Mouse (Mus musculus) liver, adult 2 months (tissue): ENCODE data around the gene Ccdc163. TPM values are rescaled to one million over a fixed set of nuclear protein-coding genes. Genes with fewer than 3 reads are reported as not detected.

ENCODE experiments used
- DNase-seq: peaks from one replicate; pipeline ENCODE4 v3.0.0-alpha.2; 2011; ENCODE audit warnings: low read depth, low spot score; ENCODE audit errors: extremely low read depth
- H3K27ac ChIP-seq: fragments of 200-500 bp; replicated peaks from 2 replicates; pipeline ENCODE4 v1.5.1; 2012; ENCODE audit warnings: low read depth, mild to moderate bottlenecking, control low read depth, inconsistent platforms, low read length; ENCODE audit not compliant: insufficient read depth
- H3K27me3 ChIP-seq: fragments of 200-500 bp; 2 replicates; pipeline ENCODE4 v1.6.1; 2012; ENCODE audit warnings: mild to moderate bottlenecking, moderate library complexity, low read length, inconsistent platforms; ENCODE audit not compliant: control insufficient read depth, insufficient read depth
- H3K36me3 ChIP-seq: fragments of 200-500 bp; 2 replicates; pipeline ENCODE4 v1.6.1; 2012; ENCODE audit warnings: low read length, inconsistent platforms; ENCODE audit not compliant: control insufficient read depth, insufficient read depth
- H3K4me1 ChIP-seq: fragments of 200-500 bp; 2 replicates; pipeline ENCODE4 v1.6.1; 2011; ENCODE audit warnings: low read length; ENCODE audit not compliant: control insufficient read depth, insufficient read depth
- H3K4me3 ChIP-seq: fragments of 200-500 bp; 2 replicates; pipeline ENCODE4 v1.5.1; 2011; ENCODE audit warnings: low read depth, mild to moderate bottlenecking, control low read depth, low read length, moderate library complexity; ENCODE audit not compliant: insufficient read depth
- H3K79me2 ChIP-seq: fragments of 200-500 bp; 2 replicates; pipeline ENCODE4 v1.6.1; 2012; ENCODE audit warnings: inconsistent platforms, mild to moderate bottlenecking, low read length, moderate library complexity; ENCODE audit not compliant: control insufficient read depth, insufficient read depth
- H3K9ac ChIP-seq: fragments of 200-500 bp; 2 replicates; pipeline ENCODE4 v1.6.1; 2012; ENCODE audit warnings: low read depth, mild to moderate bottlenecking, control low read depth, inconsistent platforms, low read length
- CTCF ChIP-seq: fragments of 200-500 bp; IDR thresholded peaks from 2 replicates; pipeline ENCODE4 v1.5.1; 2011; ENCODE audit warnings: low read depth, low read length, control low read depth
- POLR2A ChIP-seq: fragments of 200-500 bp; IDR thresholded peaks from 2 replicates; pipeline ENCODE4 v1.6.1; 2011; ENCODE audit warnings: low read length, control low read depth; ENCODE audit not compliant: insufficient read depth; ENCODE audit errors: extremely low read depth
- WGBS: fragments of 180-500 bp; shearing (Covaris S2); methylation state at CpG from one replicate; pipeline ENCODE4 v1.1.7; 2018; 5-methylcytosine and 5-hydroxymethylcytosine counted together
- polyA plus RNA-seq: library from polyadenylated mRNA; depleted of rRNA; stranded (reverse); fragments of >200 nt; gene quantifications from 2 replicates; pipeline ENCODE4 v1.2.3, GENCODE M21; 2012
- total RNA-seq: library from RNA; depleted of rRNA; stranded (reverse); fragments of >200 nt; gene quantifications from 2 replicates; pipeline ENCODE4 v1.2.3, GENCODE M21; 2014

The Ccdc163 gene
- total and polyA plus RNA-seq, 2 experiments = 2.7 to 13.1 TPM

- peaks cover 66% of the 10 kb centered on the region for H3K36me3 ChIP-seq
- 32% methylated on average over 4 of the region's 4 CpGs for WGBS
- H3K27ac ChIP-seq = peak overlapping the region; percentile 33; the same call in 1 of the 2 replicates
- no peak for TF ChIP-seq CTCF
- DNase-seq = peak; percentile 76
- H3K4me3 ChIP-seq = peak overlapping the region; percentile 20; the same call in 1 of the 2 replicates
- no peaks in the 10 kb centered on the region for H3K27me3 ChIP-seq
- H3K9ac ChIP-seq = no peak overlapping the region
- peaks cover 32% of the 10 kb centered on the region for H3K4me1 ChIP-seq
- H3K79me2 ChIP-seq = peaks cover 21% of the 10 kb centered on the region; the same call in 1 of the 2 replicates
These were observed 18.9 kb upstream of the Ccdc163 start for GRCm38 (mm10) chr4:116689309-116689876.

GRCm38 (mm10) chr4:116692146-116692545 lies 16.2 kb upstream of the Ccdc163 start:
- no peak overlapping the region for H3K27ac ChIP-seq
- peak; percentile 61 for DNase-seq
- H3K9ac ChIP-seq = no peak overlapping the region
- H3K27me3 ChIP-seq = no peaks in the 10 kb centered on the region
- TF ChIP-seq POLR2A (no peak), CTCF (no peak)
- peaks cover 87% of the 10 kb centered on the region for H3K36me3 ChIP-seq
- H3K79me2 ChIP-seq = peaks cover 9% of the 10 kb centered on the region; the same call in 1 of the 2 replicates
- H3K4me1 ChIP-seq = peaks cover 35% of the 10 kb centered on the region
- H3K4me3 ChIP-seq = no peak overlapping the region
- 55% methylated on average over 2 of the region's 2 CpGs for WGBS

GRCm38 (mm10) chr4:116693785-116694184 lies 14.5 kb upstream of the Ccdc163 start:
- H3K36me3 ChIP-seq = peaks cover 84% of the 10 kb centered on the region
- peaks cover 11% of the 10 kb centered on the region; the same call in 1 of the 2 replicates for H3K79me2 ChIP-seq
- no peak for TF ChIP-seq POLR2A
- no peak for TF ChIP-seq CTCF
- H3K9ac ChIP-seq = no peak overlapping the region
- WGBS = 34% methylated on average over 2 of the region's 2 CpGs
- H3K4me1 ChIP-seq = peaks cover 39% of the 10 kb centered on the region
- H3K27me3 ChIP-seq = no peaks in the 10 kb centered on the region
- H3K27ac ChIP-seq = no peak overlapping the region
- H3K4me3 ChIP-seq = no peak overlapping the region
- DNase-seq = peak; percentile 35

GRCm38 (mm10) chr4:116698693-116699342 lies 9.5 kb upstream of the Ccdc163 start:
- 9% methylated on average over 2 of the region's 2 CpGs for WGBS
- Histone ChIP-seq H3K27ac (peak overlapping the region; percentile 44), H3K79me2 (peaks cover 2% of the 10 kb centered on the region; the same call in 1 of the 2 replicates), H3K4me3 (no peak overlapping the region), H3K4me1 (peaks cover 18% of the 10 kb centered on the region; the same call in 1 of the 2 replicates), H3K36me3 (peaks cover 64% of the 10 kb centered on the region), H3K27me3 (no peaks in the 10 kb centered on the region), H3K9ac (no peak overlapping the region)
- no peak for TF ChIP-seq CTCF
- TF ChIP-seq POLR2A = no peak
- peak; percentile 94 for DNase-seq

GRCm38 (mm10) chr4:116700964-116701363 lies 7.3 kb upstream of the Ccdc163 start:
- H3K4me3 ChIP-seq = no peak overlapping the region
- H3K27me3 ChIP-seq = no peaks in the 10 kb centered on the region
- DNase-seq = no peak
- no peak overlapping the region for H3K9ac ChIP-seq
- peaks cover 46% of the 10 kb centered on the region for H3K36me3 ChIP-seq
- H3K27ac ChIP-seq = 0 out of 2 replicates have a peak overlapping the region, but pooled peaks have one; percentile 21
- TF ChIP-seq CTCF (no peak), POLR2A (no peak)
- WGBS = 88% methylated on average over 1 of the region's 1 CpGs
- H3K4me1 ChIP-seq = peaks cover 11% of the 10 kb centered on the region; the same call in 1 of the 2 replicates
- H3K79me2 ChIP-seq = 0 out of 2 replicates have a peak, but pooled peaks cover 2% of the 10 kb centered on the region

- DNase-seq = peak; percentile 68
- Histone ChIP-seq H3K9ac (no peak overlapping the region), H3K36me3 (peaks cover 26% of the 10 kb centered on the region), H3K4me3 (no peak overlapping the region), H3K4me1 (peaks cover 3% of the 10 kb centered on the region; the same call in 1 of the 2 replicates), H3K27ac (no peak overlapping the region), H3K79me2 (no peaks in the 10 kb centered on the region), H3K27me3 (no peaks in the 10 kb centered on the region)
- no peak for TF ChIP-seq POLR2A
- TF ChIP-seq CTCF = peak; percentile 76
- WGBS = 29% methylated on average over 6 of the region's 6 CpGs
These were observed 4.5 kb upstream of the Ccdc163 start for GRCm38 (mm10) chr4:116703804-116704203.
